Mouse (Mus musculus): ENCODE data around the gene Loxl1. TPM values are rescaled to one million over a fixed set of nuclear protein-coding genes. Genes with fewer than 3 reads are reported as not detected.
A peak's percentile ranks its signal among the peaks of the same experiment; 100 is the strongest.

Gene Loxl1
- polyA plus RNA-seq, 1 experiment from 2014 or later: 63.7 TPM

GRCm38 (mm10) chr9:58270081-58270480 lies 42.9 kb downstream of the Loxl1 start:
- Histone ChIP-seq H3K36me3 (ENCODE audit: control insufficient read depth, insufficient read depth, low read length) (no peaks in the 10 kb centered on the region), H3K27ac (replicated peaks) (no peak overlapping the region), H3K27me3 (ENCODE audit: control insufficient read depth, insufficient read depth, low read length) (no peaks in the 10 kb centered on the region), H3K9ac (ENCODE audit: low read length) (no peak overlapping the region), H3K9me3 (ENCODE audit: control insufficient read depth, low read length) (no peaks in the 10 kb centered on the region), H3K4me3 (ENCODE audit: low read depth, low read length) (no peak overlapping the region), H3K4me1 (replicated peaks; ENCODE audit: control insufficient read depth, insufficient read depth) (no peaks in the 10 kb centered on the region), H3K4me2 (replicated peaks; ENCODE audit: low read depth) (no peak overlapping the region)
- TF ChIP-seq CTCF (IDR thresholded peaks at IDR 0.05; ENCODE audit: low read depth): no peak
- no peak for TF ChIP-seq EP300 (optimal IDR thresholded peaks at IDR 0.05)
- WGBS: 59% methylated on average over 3 of the region's 3 CpGs
- DNase-seq (ENCODE audit: low spot score) (no peak), ATAC-seq (ENCODE audit: low FRiP score, low TSS enrichment) (no peak)

DNA sequence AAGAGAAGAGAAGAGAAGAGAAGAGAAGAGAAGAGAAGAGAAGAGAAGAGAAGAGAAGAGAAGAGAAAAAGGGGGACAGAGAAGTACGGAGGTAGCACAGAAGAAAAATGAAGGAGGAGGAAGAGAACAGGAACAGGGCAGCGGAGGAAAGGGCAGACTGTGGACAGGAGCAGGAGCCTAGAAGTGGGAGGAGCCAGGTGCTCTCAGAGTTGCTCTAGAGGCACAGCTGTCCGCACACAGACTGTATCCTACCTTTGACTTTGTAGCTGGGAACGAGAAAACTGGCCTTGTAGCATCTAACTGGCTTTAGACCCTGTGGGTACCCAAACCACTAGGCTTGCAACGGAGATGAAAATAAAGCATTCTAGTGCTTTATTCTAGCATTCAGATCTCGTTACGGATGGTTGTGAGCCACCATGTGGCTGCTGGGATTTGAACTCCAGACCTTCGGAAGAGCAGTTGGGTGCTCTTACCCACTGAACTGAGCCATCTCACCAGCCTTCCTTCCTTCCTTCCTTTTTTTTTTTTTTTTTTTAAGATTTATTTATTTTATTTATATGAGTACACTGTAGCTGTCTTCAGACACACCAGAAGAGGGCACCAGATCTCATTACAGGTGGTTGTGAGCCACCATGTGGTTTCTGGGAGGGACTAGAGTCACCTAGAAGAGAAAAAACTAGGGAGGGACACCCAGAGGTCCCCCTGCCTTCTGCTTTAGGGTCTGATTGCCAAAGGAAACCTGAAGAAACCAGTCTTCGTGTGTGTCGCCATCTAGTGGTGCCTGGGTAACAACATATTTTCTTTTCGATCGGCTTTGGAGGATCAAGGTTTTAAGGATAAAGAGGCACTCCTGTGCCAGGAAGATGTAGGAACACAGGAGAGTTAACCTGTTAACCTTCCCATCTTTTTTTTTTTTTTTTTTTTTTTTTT lies 44.3 kb downstream of the Loxl1 start:
- WGBS: 53% methylated on average over 12 of the region's 12 CpGs
- no peak overlapping the region for H3K4me2 ChIP-seq (replicated peaks; ENCODE audit: low read depth)
- ATAC-seq (ENCODE audit: low FRiP score, low TSS enrichment) (peak; percentile 15; the same call in 1 of the 2 replicates), DNase-seq (ENCODE audit: low spot score) (peak; percentile 69)
- no peaks in the 10 kb centered on the region for H3K27me3 ChIP-seq (ENCODE audit: control insufficient read depth, insufficient read depth, low read length)
- no peak for TF ChIP-seq EP300 (optimal IDR thresholded peaks at IDR 0.05)
- peak; percentile 84 for TF ChIP-seq CTCF (IDR thresholded peaks at IDR 0.05; ENCODE audit: low read depth)
- H3K9me3 ChIP-seq (ENCODE audit: control insufficient read depth, low read length): no peaks in the 10 kb centered on the region
- H3K9ac ChIP-seq (ENCODE audit: low read length): no peak overlapping the region
- H3K4me1 ChIP-seq (replicated peaks; ENCODE audit: control insufficient read depth, insufficient read depth): no peaks in the 10 kb centered on the region
- no peak overlapping the region for H3K27ac ChIP-seq (replicated peaks)
- no peaks in the 10 kb centered on the region for H3K36me3 ChIP-seq (ENCODE audit: control insufficient read depth, insufficient read depth, low read length)
- H3K4me3 ChIP-seq (ENCODE audit: low read depth, low read length): no peak overlapping the region

- Histone ChIP-seq H3K4me1 (replicated peaks; ENCODE audit: control insufficient read depth, insufficient read depth) (no peaks in the 10 kb centered on the region), H3K27ac (replicated peaks) (0 out of 2 replicates have a peak overlapping the region, but pooled peaks have one; percentile 49), H3K9me3 (ENCODE audit: control insufficient read depth, low read length) (no peaks in the 10 kb centered on the region), H3K36me3 (ENCODE audit: control insufficient read depth, insufficient read depth, low read length) (peaks cover 7% of the 10 kb centered on the region; the same call in 1 of the 2 replicates), H3K4me3 (ENCODE audit: low read depth, low read length) (no peak overlapping the region), H3K4me2 (replicated peaks; ENCODE audit: low read depth) (no peak overlapping the region), H3K9ac (ENCODE audit: low read length) (no peak overlapping the region), H3K27me3 (ENCODE audit: control insufficient read depth, insufficient read depth, low read length) (no peaks in the 10 kb centered on the region)
- WGBS: 60% methylated on average over 3 of the region's 3 CpGs
- ATAC-seq (ENCODE audit: low FRiP score, low TSS enrichment) (no peak), DNase-seq (ENCODE audit: low spot score) (no peak)
- no peak for TF ChIP-seq EP300 (optimal IDR thresholded peaks at IDR 0.05)
- no peak for TF ChIP-seq CTCF (IDR thresholded peaks at IDR 0.05; ENCODE audit: low read depth)
These were observed 45.9 kb downstream of the Loxl1 start for GRCm38 (mm10) chr9:58267046-58267445.

DNA sequence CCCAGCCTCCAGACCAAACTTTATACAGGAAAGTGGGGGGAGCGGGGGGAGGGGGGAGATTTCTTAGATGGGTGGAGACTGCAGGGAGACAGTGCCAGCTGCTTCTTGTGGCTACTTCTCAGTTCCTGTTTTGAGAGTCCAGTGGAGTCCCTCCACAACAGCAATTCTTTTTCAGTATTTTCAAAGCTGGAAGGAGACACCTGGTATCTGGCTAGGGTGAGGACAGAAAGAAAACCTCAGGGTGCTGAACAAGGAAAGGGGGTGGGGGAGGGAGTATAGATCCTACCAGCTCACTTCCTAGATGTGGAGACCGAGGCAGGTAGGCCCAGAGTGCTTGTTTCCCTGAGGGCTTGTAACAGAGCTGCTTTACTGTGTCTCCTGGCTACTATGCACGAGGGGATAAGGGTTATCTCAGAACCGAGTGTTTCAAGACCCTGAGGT lies 46.4 kb downstream of the Loxl1 start:
- no peak for TF ChIP-seq CTCF (IDR thresholded peaks at IDR 0.05; ENCODE audit: low read depth)
- TF ChIP-seq EP300 (optimal IDR thresholded peaks at IDR 0.05): no peak
- WGBS: 33% methylated on average over 4 of the region's 4 CpGs
- Histone ChIP-seq H3K4me2 (replicated peaks; ENCODE audit: low read depth) (no peak overlapping the region), H3K36me3 (ENCODE audit: control insufficient read depth, insufficient read depth, low read length) (peaks cover 10% of the 10 kb centered on the region; the same call in 1 of the 2 replicates), H3K9me3 (ENCODE audit: control insufficient read depth, low read length) (no peaks in the 10 kb centered on the region), H3K27me3 (ENCODE audit: control insufficient read depth, insufficient read depth, low read length) (no peaks in the 10 kb centered on the region), H3K4me1 (replicated peaks; ENCODE audit: control insufficient read depth, insufficient read depth) (no peaks in the 10 kb centered on the region), H3K27ac (replicated peaks) (0 out of 2 replicates have a peak overlapping the region, but pooled peaks have one; percentile 49), H3K9ac (ENCODE audit: low read length) (no peak overlapping the region), H3K4me3 (ENCODE audit: low read depth, low read length) (no peak overlapping the region)
- DNase-seq (ENCODE audit: low spot score) (no peak), ATAC-seq (ENCODE audit: low FRiP score, low TSS enrichment) (no peak)

DNA sequence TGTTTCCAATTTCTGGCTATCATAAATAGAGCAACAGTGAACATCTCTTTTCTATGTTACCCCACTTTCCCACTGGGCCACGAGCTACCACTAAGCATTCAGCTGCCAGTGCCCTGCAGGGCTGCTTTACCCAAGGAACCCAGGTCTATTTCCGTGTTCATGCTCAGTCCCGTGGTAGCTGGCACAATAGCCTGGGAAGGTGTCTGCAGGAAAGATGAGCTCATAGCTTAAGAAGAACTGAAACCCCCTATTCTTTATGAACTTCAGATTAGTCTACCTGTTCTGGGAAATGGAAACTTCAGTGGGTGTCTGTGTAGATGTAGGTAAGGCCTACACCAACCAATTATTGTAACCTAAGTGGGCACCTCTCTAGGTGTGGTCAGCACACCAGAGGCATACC lies 47.6 kb downstream of the Loxl1 start:
- no peaks in the 10 kb centered on the region for H3K27me3 ChIP-seq (ENCODE audit: control insufficient read depth, insufficient read depth, low read length)
- H3K27ac ChIP-seq (replicated peaks): no peak overlapping the region
- peaks cover 14% of the 10 kb centered on the region; the same call in 1 of the 2 replicates for H3K36me3 ChIP-seq (ENCODE audit: control insufficient read depth, insufficient read depth, low read length)
- WGBS: 79% methylated on average over 3 of the region's 3 CpGs
- no peak overlapping the region for H3K4me2 ChIP-seq (replicated peaks; ENCODE audit: low read depth)
- no peak for ATAC-seq (ENCODE audit: low FRiP score, low TSS enrichment)
- H3K9me3 ChIP-seq (ENCODE audit: control insufficient read depth, low read length): no peaks in the 10 kb centered on the region
- TF ChIP-seq CTCF (IDR thresholded peaks at IDR 0.05; ENCODE audit: low read depth) (no peak), EP300 (optimal IDR thresholded peaks at IDR 0.05) (no peak)
- H3K4me1 ChIP-seq (replicated peaks; ENCODE audit: control insufficient read depth, insufficient read depth): no peaks in the 10 kb centered on the region
- H3K9ac ChIP-seq (ENCODE audit: low read length): no peak overlapping the region
- no peak for DNase-seq (ENCODE audit: low spot score)
- H3K4me3 ChIP-seq (ENCODE audit: low read depth, low read length): no peak overlapping the region

- 92% methylated on average over 5 of the region's 5 CpGs for WGBS
- Histone ChIP-seq H3K4me1 (replicated peaks; ENCODE audit: control insufficient read depth, insufficient read depth) (no peaks in the 10 kb centered on the region), H3K27ac (replicated peaks) (peak overlapping the region; percentile 49; the same call in 1 of the 2 replicates), H3K4me2 (replicated peaks; ENCODE audit: low read depth) (no peak overlapping the region), H3K4me3 (ENCODE audit: low read depth, low read length) (no peak overlapping the region), H3K9ac (ENCODE audit: low read length) (no peak overlapping the region), H3K27me3 (ENCODE audit: control insufficient read depth, insufficient read depth, low read length) (no peaks in the 10 kb centered on the region), H3K36me3 (ENCODE audit: control insufficient read depth, insufficient read depth, low read length) (peaks cover 22% of the 10 kb centered on the region), H3K9me3 (ENCODE audit: control insufficient read depth, low read length) (no peaks in the 10 kb centered on the region)
- DNase-seq (ENCODE audit: low spot score): no peak
- no peak for ATAC-seq (ENCODE audit: low FRiP score, low TSS enrichment)
- no peak for TF ChIP-seq EP300 (optimal IDR thresholded peaks at IDR 0.05)
- no peak for TF ChIP-seq CTCF (IDR thresholded peaks at IDR 0.05; ENCODE audit: low read depth)
These were observed 50.5 kb downstream of the Loxl1 start for GRCm38 (mm10) chr9:58262507-58262906.
